Mouse (Mus musculus) R1 (cell line): ENCODE data around the gene Rabgap1l.

ENCODE experiments used
- DNase-seq: peaks from one replicate; pipeline ENCODE4 v3.0.0-alpha.2; 2018; ENCODE audit warnings: low read depth, low spot score

Rabgap1l gene

GRCm38 (mm10) chr1:160318057-160318725, 474.8 kb downstream of the Rabgap1l start:
- no peak for DNase-seq

DNA sequence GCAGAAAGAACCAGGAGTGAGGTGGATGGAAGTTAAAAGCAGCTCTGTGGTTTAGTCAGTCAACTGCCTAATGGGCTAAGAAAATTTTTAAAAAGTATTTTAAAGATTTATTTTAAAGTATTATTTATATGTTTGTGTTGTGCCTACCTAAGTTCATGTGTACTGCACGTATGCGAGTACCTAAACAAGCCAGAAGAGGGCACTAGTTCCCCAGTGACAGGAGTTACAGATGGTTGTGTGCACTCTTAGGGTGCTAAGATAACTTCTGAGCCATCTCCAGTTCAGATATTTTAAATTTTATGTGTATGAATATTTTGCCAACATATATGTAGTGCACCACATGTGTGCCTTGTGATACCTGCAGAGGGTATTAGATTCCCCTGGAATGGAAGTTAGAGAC, 476.8 kb downstream of the Rabgap1l start:
- peak; percentile 31 for DNase-seq

- no peak for DNase-seq
Measured at GRCm38 (mm10) chr1:160312658-160313057, 480.4 kb downstream of the Rabgap1l start.

- DNase-seq = peak; percentile 30
Measured at GRCm38 (mm10) chr1:160311861-160312260, 481.1 kb downstream of the Rabgap1l start.

GRCm38 (mm10) chr1:160309951-160310350, 483.1 kb downstream of the Rabgap1l start:
- peak; percentile 68 for DNase-seq

DNA sequence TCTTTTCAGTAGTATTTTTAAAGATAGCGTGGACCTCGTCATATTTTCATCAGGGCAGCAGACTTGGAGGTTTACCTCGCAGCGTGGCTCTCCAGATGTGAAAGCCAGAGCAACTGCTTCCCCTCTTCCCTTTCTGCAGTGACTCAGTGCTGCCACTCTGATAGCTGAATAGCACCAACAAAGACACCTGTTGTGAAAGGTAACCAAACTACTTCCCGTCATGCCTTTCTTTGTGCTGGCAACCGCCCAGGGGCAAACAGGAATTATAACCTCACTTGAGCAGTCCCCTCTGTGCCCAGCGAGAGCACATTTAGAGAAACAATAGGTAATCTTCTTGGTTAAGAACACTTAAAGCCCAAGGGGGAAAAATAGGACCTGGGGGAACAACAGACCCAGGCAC, 484.0 kb downstream of the Rabgap1l start:
- DNase-seq = peak; percentile 59

DNA sequence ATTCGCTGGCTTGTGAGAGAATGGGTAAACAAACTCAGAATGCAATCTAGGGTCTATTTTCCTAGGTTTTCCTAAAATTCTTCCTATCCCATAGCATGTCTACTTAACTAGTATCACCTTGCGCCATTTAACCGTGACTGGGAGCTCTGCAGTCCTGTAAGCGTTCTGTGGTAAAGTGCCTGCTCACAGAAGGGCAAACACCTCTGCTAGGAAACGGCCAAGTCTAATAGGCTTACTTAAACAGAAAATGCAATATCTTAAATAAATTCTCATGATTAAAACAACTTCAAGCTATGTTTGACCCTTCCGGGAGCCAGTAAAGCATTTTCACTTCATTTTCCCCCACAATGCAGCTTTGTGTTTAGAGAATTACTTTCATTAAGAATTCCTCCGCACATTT, 484.5 kb downstream of the Rabgap1l start:
- no peak for DNase-seq

DNA sequence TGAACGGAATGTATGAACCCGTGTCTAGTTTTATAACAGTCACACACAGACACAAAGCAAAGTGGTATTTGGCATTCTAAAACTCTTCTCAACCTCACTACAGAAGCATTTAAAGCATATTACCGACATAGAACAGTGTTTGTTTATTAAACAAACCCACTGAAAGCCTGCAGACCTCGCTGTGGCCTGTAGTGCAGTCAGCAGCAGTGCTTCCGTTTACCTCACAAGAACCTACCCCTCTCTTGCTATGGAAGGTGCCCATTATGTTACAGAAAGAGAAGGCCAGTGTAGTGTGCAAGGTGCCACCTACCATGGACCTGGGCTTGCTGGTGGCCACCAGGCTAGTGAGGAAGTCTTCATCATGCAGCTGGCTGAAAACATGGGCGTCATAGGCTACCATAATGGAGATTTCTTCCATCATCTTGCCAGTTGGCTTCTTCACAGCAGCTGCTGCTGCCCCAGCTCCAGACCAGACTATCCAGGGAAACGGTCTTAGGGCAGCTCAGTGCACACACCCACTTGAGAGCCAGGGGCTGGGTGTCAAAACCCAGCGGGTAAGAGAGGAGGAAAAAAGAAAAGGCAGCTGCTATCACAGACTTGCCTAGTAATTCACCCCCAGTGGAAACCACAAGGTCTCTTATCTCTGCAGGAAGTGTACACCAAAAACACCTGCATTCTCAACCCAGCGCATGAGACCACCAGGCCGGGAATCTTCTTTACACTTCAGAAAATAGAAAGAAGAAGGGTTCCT, 486.0 kb downstream of the Rabgap1l start:
- no peak for DNase-seq

DNA sequence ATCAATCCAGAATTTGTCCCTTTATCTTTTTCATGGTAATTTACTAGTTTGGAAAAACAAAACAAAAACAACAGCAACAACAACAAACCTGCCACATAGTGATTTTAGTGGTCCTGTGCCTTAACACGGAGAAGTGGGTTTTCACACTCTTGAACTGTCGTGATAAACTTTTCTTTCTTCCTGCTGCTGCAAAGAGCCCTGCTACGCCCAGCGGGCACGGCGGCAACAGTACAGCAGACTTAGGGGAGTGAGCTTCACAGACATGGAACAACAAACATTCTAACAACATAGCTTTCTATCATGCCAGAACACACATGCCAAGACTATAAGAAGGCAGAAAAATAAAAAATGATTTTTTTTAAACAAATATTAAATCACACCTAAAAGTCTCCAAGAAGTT, 486.7 kb downstream of the Rabgap1l start:
- DNase-seq = no peak

- DNase-seq = no peak
Measured at GRCm38 (mm10) chr1:160305826-160306225, 487.2 kb downstream of the Rabgap1l start.

GRCm38 (mm10) chr1:160304969-160305498, 488.0 kb downstream of the Rabgap1l start:
- no peak for DNase-seq

DNA sequence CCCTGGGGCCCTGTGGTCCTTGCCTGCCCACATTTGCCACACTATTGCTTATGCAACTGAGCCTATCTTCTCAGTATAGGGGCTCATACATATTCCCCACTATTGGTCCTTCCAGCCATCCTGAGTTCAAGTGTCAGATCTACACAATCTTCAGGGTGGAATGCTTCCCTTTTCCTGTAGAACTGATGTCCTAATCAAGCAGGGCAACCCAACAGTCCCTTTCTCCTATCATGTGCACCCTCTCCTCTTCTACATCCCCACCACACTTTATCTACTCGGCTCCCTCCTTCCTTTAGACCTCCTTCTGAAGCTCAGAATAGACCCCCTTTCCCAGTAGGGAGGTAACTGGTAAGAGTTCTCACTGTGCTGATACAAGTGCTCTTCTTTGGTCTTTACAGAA, 490.7 kb downstream of the Rabgap1l start:
- DNase-seq = no peak

DNA sequence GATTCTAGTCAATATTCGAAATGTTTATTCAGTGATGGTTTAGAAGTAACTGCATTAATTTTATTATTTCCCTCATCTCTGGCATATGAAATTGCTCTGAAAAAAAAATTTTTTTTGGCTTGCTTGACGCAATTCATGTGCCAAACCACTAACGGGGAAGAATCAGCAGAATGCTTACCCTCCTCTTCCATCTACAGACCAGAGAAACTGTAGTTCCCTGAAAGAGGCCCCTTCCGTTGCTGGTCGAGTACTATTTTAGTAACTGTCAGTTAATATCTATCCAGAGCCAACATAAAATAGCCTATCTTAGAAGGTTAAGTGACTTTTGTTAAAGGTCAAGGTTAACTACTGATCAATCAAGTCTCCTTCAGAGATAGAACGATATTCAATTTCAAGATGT, 491.9 kb downstream of the Rabgap1l start:
- DNase-seq = no peak

GRCm38 (mm10) chr1:160300704-160301103, 492.3 kb downstream of the Rabgap1l start:
- DNase-seq = no peak

DNA sequence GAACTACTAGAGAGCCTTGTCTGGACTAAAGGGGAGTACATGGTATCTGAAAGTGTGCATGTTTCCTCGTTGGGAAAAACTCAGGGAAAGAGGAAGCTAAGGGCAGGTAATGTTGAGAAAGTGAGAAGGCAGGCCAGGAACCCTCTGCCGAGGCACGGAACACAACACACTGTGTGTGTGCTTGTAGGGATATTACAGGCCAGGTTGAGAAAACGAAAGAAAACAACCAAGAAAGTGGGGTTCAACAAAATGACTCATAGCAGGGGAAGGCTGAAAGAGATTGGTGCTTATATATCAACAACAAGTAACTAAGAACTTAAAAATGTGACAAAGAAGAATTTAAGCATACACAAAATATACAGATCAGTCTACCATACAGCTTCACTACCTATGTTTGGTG, 493.0 kb downstream of the Rabgap1l start:
- DNase-seq = no peak

DNA sequence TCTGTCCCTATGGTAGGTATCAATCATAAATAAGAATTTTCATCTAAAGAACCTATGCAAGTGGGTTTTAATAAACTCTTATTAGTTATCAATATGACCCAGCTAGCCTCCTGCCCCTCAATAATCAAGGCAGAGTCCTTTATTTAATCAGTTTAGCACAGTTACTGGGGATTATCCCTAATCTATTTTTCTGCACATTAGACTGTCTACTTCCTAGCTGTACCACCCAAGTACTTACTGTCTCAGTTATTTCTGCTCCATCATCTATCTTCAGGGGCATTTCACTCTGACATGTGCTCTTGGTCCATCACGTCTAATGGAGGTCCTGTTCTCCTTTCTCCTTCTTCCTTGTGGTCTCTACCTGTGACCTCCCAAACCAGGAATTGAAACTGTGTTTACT, 494.1 kb downstream of the Rabgap1l start:
- DNase-seq = no peak

GRCm38 (mm10) chr1:160297701-160298100, 495.3 kb downstream of the Rabgap1l start:
- DNase-seq = no peak

DNA sequence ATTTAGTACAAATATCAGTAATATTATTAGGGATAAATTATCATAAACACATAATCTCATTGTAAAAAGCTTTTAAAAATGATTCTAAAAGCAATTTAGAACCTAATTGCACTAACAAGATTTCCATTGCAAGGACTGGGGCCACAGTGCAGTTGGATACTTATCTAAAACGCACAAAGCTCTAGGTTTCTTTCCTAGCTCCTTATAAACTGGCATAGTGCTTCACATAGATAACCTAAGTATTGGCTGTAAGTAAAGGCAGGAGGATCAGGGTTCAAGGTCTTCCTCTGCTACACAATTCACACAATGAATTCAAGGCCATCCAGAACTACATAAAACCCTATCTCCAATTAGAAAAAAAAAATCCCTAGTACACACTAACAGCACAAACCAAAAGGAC, 497.7 kb downstream of the Rabgap1l start:
- no peak for DNase-seq

DNA sequence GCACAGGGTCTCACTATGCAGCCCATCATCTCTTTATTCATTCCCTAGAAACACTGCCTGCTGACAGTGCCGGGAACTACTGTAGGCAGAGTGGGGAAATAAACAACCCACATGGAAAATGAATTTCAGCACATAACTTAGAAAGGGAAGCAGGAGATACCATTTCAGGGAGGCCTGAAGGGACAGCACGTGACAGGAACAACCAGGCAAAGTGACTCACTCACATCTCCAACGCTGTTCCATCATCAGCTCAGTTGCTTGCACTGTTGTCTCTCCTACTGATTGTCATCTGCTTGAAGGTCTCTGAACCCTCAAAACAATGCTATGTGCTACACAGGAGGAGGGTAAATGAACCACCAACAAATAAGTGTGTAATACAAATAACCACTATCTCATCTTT, 499.5 kb downstream of the Rabgap1l start:
- no peak for DNase-seq

DNA sequence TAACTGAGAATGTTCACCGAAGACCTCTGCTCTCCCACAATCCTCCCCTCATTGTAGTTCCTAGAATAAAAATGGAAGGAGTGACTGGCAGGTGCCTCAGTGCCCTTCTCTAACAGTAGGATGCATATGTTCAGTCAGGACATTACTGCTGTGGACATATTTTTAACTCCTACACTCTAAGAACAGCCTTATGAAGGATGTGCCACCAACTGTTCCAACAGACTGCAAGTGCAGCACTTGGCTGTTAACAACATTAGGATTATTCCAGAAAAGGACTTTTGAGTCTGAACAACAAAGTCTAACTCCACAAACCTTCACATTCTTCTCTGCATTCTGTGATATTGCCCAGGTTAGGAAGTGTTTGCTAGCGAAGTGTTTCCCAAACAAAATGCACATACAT, 501.0 kb downstream of the Rabgap1l start:
- no peak for DNase-seq

DNA sequence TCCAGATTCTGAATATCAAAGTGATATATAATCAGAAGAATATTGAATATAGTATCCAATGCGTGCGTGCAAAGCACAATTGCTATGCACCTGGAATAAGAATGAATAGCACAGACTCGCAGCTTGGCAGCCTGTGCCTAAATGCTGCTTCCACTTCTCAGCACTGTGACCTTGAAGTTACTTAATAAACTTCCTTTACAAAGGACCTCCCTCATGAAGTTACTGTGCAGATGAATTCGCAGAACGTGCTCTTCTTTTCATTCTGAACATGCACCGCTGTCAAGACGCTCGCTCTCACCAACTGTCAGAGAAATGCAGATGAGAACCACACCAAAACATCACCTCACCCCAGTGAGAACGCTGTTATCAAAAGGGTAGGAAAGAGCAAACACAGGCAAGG, 502.8 kb downstream of the Rabgap1l start:
- no peak for DNase-seq

DNA sequence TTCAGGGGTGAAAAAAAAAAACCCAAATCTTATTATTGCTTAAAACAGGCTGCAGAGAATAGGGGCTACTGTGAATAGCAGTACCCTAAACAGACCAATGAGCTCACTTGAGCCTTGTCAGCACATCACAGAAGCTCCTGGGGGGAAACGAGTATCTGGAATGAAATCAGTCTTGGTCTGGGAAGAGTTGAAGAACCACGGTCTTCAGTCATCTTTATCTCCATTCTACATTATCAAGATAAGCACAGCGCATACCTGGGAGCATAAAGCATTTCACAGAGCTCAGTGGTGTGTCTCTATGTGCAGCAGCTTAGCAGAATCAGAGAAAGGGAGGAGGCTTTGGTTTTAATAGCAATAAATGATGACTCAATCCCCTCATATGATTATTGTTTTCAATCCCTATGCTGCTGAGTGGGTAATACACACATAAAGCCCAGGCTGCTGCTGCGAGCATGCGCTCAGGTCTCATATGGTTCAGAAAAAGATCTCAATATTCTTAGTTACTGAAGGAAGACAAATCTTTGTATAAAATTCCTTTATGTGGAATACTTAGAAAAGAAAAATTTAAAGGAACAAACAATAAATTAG, 505.9 kb downstream of the Rabgap1l start:
- no peak for DNase-seq
